Mouse (Mus musculus) naive thymus-derived CD4-positive, alpha-beta T cell, adult 2 months (primary cell): ENCODE results near the gene Phip.

Experiments
- DNase-seq: peaks from one replicate; pipeline ENCODE4 v3.0.0-alpha.2; 2011; ENCODE audit warnings: low read depth

Phip gene

DNA sequence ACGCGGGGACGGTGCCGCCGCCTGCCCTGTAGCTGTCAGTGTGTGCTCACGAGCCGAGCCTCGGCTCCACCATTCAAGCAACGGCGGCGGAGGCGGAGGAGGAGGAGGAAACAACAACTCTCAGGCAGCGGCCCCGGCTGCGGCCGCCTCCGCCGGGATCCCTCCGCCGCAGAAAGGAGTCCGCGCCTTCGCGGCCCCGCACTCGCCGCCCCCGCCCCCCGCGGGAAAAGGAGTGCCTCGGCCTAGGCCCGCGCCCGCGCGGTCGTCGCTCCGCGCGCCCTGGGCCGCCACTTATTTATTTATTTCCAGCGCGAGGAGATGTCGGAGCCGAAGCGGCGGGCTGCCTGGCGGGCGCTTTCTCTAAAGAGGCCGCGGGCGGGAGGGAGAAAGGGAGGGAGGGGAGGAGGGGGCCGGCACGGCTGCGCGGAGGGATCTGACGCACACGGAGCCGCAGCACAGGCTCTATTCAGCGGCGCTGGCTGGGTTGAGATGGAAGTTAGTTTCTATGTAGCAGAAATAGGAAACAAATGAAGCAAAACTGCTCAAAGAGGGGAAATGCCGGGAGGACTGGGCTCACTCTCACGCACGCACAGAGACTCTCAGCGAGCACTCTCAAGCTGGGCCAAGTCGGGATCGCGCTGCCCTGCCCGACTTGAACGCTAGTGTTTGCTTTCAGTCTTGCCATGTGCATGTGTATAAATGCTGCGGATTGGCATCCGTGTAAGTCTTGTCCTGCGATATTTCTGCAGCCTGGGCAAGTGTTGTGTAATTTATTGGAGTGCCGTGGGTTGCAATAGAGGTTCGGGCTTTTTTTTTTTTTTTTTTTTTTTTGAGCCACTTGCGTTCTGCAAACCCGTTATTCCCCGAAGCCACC is at the start of gene Phip:
Phip (minus strand) TSS at position 175 of the 874 bp plus-strand sequence.
- peak; percentile 96 for DNase-seq

DNA sequence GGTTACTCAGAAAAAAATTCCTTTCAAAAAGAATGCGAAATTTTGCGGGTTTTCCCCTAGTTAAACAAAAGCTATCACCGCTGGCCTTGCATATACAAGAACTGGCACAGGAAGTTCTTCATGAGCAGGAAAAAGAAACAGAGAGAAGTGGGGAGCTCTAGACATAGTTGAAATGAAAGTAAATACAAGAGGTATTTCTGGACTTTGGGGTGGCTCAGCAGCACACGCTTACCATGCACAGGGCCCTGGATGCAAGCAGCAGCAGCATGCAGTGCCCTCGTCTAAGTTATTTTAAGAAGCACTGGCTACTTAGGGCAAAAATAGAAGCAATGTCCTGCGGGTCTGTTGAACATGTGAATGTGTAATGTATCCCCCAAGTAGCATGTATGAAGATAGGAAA is 48.4 kb upstream of the Phip start:
- peak; percentile 36 for DNase-seq

- no peak for DNase-seq
Observed at GRCm38 (mm10) chr9:83014516-83014915, 39.2 kb upstream of the Phip start.

DNA sequence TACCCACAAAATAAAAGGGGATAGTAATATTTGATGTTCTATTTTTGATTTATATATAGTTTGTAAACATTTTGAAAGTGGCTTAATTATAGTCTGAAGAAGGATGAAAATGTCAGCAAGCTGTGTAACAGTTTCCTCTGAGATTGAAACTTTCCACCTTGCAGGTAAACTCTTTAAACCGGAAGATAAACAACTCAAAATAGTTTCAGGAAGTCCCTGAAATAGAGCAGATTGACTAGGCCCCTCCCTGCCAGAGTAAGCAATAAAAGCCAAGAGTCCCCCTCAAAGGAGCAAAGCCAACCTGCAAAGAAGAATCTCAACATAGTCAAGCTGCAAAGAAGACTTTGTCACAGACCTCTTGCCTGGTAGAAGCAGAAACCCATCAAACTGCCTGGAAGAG is 33.0 kb upstream of the Phip start:
- no peak for DNase-seq

- DNase-seq, result no peak
Observed at GRCm38 (mm10) chr9:83001342-83001741, 26.0 kb upstream of the Phip start.

GRCm38 (mm10) chr9:82997765-82998500 is 22.6 kb upstream of the Phip start:
- no peak for DNase-seq

- DNase-seq, result no peak
Observed at GRCm38 (mm10) chr9:82976936-82977335, 1.6 kb upstream of the Phip start.

GRCm38 (mm10) chr9:82976219-82976618 is 903 bp upstream of the Phip start:
- no peak for DNase-seq

GRCm38 (mm10) chr9:82974962-82975341 is 364 bp downstream of the Phip start:
- no peak for DNase-seq

- DNase-seq, result peak; percentile 89
Observed at GRCm38 (mm10) chr9:82974187-82974861, 992 bp downstream of the Phip start.

DNA sequence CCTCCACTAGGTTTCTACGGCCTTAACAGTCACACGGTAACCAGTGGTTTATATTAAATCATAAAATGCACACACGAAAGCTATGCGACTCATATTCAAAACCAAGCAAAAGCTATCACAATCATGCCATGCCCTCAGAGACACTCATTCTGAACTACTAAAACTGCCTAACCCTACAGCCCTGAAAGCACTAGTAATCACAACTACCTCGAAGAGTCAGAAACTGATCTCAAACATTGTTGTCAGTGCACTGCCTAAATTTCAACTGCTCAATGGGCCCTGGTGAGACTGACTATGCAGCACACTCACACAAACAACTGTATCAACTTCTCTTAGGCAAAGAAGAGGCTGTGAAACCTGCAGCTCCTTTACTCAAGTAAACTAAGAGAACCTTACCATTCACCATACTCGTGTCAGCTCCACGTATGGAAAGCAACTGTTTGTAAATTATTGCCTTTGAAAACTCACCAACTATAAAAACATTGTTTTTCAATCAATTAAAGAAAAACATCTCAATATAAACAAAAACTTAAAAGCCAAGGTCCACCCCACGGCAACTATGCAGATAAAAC is 1.9 kb downstream of the Phip start:
- peak; percentile 41 for DNase-seq

- DNase-seq, result no peak
Observed at GRCm38 (mm10) chr9:82971433-82971832, 3.9 kb downstream of the Phip start.

GRCm38 (mm10) chr9:82967076-82967621 is 8.2 kb downstream of the Phip start:
- no peak for DNase-seq

DNA sequence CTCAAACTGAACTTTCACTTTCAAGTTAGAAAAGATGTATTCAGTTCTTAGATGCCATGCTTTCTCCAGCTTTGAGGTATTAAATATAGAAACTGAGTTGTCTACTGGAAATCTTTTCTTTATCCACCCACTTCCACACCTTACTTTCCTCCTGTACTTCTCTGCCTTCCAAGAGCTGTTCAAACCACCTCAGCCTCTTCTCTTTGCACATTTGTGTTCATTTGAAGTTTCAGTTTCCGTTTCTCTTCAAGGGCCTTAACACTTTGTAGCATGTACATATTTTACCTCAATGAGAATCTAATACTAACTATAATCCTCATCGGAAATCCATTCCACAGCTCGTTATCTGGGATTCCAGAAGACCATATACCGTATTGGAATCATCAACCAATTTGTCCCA is 11.3 kb downstream of the Phip start:
- peak; percentile 53 for DNase-seq

- DNase-seq, result no peak
Observed at GRCm38 (mm10) chr9:82961352-82961751, 14.0 kb downstream of the Phip start.

- DNase-seq, result no peak
Observed at GRCm38 (mm10) chr9:82955267-82955666, 20.0 kb downstream of the Phip start.

GRCm38 (mm10) chr9:82952330-82952729 is 23.0 kb downstream of the Phip start:
- no peak for DNase-seq

- DNase-seq, result no peak
Observed at GRCm38 (mm10) chr9:82951435-82952004, 23.8 kb downstream of the Phip start.

GRCm38 (mm10) chr9:82907246-82907645 is 68.1 kb downstream of the Phip start:
- DNase-seq, result no peak

DNA sequence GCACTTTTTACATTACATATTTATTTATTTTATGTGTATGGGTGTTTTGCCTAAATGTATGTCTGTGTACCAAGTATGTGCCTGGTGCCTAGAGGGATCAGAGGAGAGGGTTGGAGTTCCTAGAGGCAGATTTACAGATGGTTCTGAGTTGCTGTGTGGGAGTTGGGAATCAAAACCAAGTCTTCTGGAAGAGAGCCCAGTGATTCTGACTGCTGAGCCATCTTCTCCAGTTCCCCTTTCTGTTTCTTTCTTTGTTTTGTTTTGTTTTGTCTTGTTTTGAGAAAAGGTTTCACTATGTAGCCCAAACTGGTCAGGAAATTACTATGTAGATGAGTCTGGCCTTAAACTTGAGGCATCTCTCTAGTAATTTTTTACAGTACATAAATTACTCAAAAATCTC is 86.7 kb downstream of the Phip start:
- no peak for DNase-seq

DNA sequence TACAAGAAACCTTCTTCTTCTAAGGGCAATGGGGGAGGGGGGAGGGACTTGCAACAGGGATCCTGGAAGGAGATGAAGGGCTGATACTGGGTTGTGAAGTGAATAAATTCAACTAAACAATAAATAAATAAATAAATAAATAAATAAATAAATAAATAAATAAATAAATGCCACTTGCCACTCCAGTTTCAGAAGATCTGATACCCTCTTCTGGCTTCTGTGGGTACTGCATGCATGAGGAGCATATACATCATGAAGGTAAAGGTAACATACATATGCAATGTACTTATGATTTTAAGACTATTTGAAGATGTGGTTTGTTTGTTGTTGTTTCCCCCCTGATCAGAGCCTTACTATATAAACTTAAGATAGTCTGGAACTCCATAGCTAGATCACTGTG is 91.1 kb downstream of the Phip start:
- DNase-seq, result peak; percentile 28

DNA sequence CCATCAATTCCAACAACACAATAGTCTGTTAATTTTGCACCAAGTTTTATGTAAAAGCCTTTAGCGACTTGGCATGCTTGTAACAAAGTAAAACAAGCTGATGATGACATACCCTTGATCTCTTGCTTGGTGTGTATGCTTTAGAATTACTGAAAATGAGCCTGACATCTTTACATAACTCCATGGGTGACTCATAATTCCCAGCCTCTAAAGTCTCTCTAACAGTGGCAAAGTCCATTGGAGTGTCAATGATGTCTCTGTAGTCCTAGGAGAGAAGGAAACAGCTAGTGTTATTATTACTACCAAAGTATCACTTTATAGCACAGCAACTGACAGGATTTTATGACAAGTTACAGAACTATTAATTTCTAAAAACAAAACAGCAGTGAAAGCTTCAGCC is 98.2 kb downstream of the Phip start:
- DNase-seq, result no peak
